Mouse (Mus musculus) cortical plate, adult 2 months (tissue): ENCODE data around the gene Mdk.

Source experiments
- CTCF ChIP-seq: fragments of 200-500 bp; IDR thresholded peaks from 2 replicates; pipeline ENCODE4 v1.5.1; 2011; ENCODE audit warnings: mild to moderate bottlenecking, control low read depth, low read length; ENCODE audit not compliant: insufficient read depth; ENCODE audit errors: extremely low read depth
- POLR2A ChIP-seq: fragments of 200-500 bp; IDR thresholded peaks from 2 replicates; pipeline ENCODE4 v1.6.1; 2011; ENCODE audit warnings: mild to moderate bottlenecking, low read length, control low read depth; ENCODE audit not compliant: insufficient read depth; ENCODE audit errors: extremely low read depth

- TF ChIP-seq POLR2A, result no peak
- no peak for TF ChIP-seq CTCF
Observed at GRCm38 (mm10) chr2:91972121-91972566, 40.0 kb upstream of the Mdk start.
